Mouse (Mus musculus) heart, adult 18-20 months (tissue): Measurements from ENCODE around the gene Xlr3b. TPM values are rescaled to one million over a fixed set of nuclear protein-coding genes. Genes with fewer than 3 reads are reported as not detected.
"Not testable (repeated sequence)": the region's sequence is repeated elsewhere in the genome, so short reads cannot be mapped to it uniquely, and the experiment has no call there.

Source experiments
- DNase-seq, 2 experiments: peaks; one replicate each; pipeline ENCODE4 v3.0.0; 2021 to 2022; ENCODE audit warnings: mixed read lengths in 1 of 2
- long read RNA-seq, 2 experiments: library from polyadenylated mRNA; stranded (forward); transcript quantifications; one replicate each; pipeline ENCODE4 v2.0.0; 2021
- total RNA-seq, 2 experiments: library from RNA; stranded (reverse); gene quantifications; 2 replicates each; pipeline ENCODE4 v1.2.3; 2021

The Xlr3b gene
- 1 to 10 TPM in 1 of 2 experiments, under 1 TPM in 1; 0.75 to 1.2 TPM for total RNA-seq
- long read RNA-seq, experiment 1, partial matches to known transcripts, result 0 of 1 reads
- long read RNA-seq, experiment 1, other reads (novel, unspliced or antisense), result 0 of 1 reads
- long read RNA-seq, experiment 2, partial matches to known transcripts, result 0 of 2 reads
- long read RNA-seq, experiment 2, other reads (novel, unspliced or antisense), result 1 of 2 reads

GRCm38 (mm10) chrX:73191934-73192333 lies at the start of gene Xlr3b:
Gene Xlr3b (plus strand): TSS chrX:73192207.
- DNase-seq, result peak in 1 of 2 experiments; percentile 43

- DNase-seq, result not testable (repeated sequence)
Measured at GRCm38 (mm10) chrX:73143218-73143618, 48.8 kb upstream of the Xlr3b start.

DNA sequence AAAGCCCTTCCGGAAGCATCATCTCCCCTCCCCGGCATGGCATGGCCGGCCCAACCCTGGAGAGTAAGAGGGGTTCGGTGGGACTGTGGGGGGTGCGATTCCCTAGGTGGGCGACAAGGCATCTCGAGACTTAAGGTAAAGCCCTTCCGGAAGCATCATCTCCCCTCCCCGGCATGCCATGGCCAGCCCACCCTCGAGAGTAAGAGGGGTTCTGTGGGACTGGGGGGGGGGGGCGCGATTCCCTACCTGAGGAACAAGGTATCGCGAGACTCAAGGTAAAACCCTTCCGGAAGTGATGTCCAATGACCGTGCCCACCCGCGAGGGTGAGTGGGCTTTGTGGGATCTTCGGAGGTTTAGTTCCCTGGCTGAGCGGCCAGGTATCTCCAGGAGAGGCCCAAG lies 43.5 kb upstream of the Xlr3b start, which contains the start of gene Xlr5b:
Gene Xlr5b, plus strand, starts transcription at position 301 of the 400 bp plus-strand sequence.
- not testable (repeated sequence) for DNase-seq

- not testable (repeated sequence) for DNase-seq
Measured at GRCm38 (mm10) chrX:73149350-73149749, 42.7 kb upstream of the Xlr3b start, which contains the start of gene DXBay18. Gene DXBay18 (minus strand): TSS chrX:73149450.

GRCm38 (mm10) chrX:73176889-73177288 lies 15.1 kb upstream of the Xlr3b start, which contains the start of gene Spin2d:
Gene Spin2d (minus strand): TSS chrX:73176989.
- DNase-seq, result not testable (repeated sequence)

- DNase-seq, result not testable (repeated sequence)
Measured at GRCm38 (mm10) chrX:73213819-73214564, 22.0 kb downstream of the Xlr3b start, which contains the start of gene Xlr4b. Gene Xlr4b (plus strand): TSS chrX:73214333.

DNA sequence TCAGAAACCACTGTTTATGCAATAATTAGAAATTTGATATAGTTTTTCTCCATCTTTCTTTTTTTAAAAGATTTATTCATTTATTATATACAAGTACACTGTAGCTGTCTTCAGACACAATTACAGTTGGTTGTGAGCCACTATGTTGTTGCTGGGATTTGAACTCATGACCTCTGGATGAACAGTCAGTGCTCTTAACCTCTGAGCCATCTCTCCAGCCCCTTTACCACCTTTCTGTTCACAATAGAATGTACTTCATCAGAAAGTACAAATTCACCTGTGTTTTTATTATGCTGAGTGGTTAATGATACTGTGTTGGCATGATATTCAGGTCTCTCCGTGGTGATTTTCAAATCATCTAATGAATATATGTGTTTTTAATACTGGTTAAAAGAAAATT lies 33.4 kb downstream of the Xlr3b start:
- no peak for DNase-seq

DNA sequence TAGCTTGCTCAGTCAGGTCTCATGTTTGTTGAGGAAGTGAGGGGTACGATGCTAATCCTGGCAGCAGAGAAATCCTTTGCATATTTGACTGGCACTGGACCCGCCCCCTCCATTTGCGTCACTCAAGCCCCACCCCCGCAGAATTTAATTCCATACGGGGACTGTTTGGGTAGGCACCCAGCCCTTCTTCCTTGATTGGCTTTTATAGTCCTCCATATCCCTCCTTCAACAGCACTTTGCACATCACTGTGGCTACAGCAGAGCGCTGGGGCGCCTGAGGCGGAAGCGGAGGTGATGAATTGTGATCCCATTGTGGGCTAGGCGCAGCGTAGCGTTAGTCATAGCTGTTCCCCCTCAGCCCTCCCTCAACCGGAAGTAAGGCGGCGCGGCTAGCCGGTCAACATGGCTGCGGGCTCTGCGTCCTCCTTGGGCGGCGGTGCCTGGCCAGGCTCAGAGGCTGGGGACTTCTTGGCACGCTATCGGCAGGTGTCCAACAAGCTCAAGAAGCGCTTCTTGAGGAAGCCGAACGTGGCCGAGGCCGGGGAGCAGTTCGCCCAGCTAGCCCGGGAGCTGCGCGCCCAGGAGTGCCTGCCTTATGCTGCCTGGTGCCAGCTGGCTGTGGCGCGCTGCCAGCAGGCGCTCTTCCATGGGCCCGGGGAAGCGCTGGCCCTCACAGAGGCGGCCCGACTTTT lies 36.1 kb downstream of the Xlr3b start, which contains the start of gene F8a:
Gene F8a, plus strand, starts transcription at position 378 of the 692 bp plus-strand sequence.
- peak; percentile 84 to 89 for DNase-seq

- DNase-seq, result peak; percentile 53 to 57
Measured at GRCm38 (mm10) chrX:73228606-73229214, 36.7 kb downstream of the Xlr3b start.

GRCm38 (mm10) chrX:73229288-73229687 lies 37.3 kb downstream of the Xlr3b start:
- DNase-seq, result no peak

DNA sequence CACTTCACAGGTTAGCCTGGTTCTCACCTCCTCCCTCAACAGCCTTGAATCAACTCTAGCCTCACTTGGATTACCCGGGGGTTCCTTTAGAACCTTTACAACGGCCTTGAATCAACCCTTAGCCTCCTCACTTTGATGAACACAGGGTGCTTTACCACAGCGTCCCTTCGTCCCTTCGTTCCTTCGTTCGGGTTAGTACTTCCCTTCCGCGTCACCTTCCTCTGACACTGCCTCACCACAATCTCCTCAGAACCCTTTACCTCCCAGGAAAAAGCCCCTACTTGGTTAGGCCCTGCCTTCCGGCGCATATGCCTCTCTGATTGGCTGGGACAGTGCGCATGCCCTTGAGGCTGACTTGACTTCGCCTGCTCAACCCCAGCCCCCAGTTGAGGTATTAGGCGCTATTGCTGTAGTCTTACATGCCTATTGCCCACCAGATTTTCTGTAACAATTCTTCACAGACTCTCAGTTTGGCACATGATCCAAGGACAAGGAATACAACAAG lies 50.9 kb downstream of the Xlr3b start, which contains the start of gene Xlr4c:
Gene Xlr4c, minus strand, starts transcription at position 310 of the 505 bp plus-strand sequence.
- not testable (repeated sequence) for DNase-seq

Other genes with a start within 250 kb of the Xlr3b start
- 1 to 10 TPM in 1 of 2 experiments, under 1 TPM in 1; 0.77 to 1.8 TPM for gene Zfp185, start 204.9 kb upstream of the Xlr3b start, total RNA-seq
- not detected for gene Pnma5, start 155.1 kb upstream of the Xlr3b start, total RNA-seq
- not detected for gene Pnma3, start 127.4 kb upstream of the Xlr3b start, total RNA-seq
- gene Xlr4a, start 109.7 kb upstream of the Xlr3b start, total RNA-seq, result 1 to 10 TPM in 1 of 2 experiments, under 1 TPM in 1; 0.45 to 1.9 TPM
- under 1 TPM; 0.47 to 0.62 TPM for gene Xlr3a, start 95.1 kb upstream of the Xlr3b start, total RNA-seq
- gene Gm14685, start 75.2 kb upstream of the Xlr3b start, total RNA-seq, result not detected
- gene Xlr5b, start 43.4 kb upstream of the Xlr3b start, total RNA-seq, result not detected
- gene DXBay18, start 42.8 kb upstream of the Xlr3b start, total RNA-seq, result not detected
- gene Spin2d, start 15.2 kb upstream of the Xlr3b start, total RNA-seq, result not detected
- 1 to 10 TPM in 1 of 2 experiments, under 1 TPM in 1; 0.67 to 1.1 TPM for gene Xlr4b, start 22.1 kb downstream of the Xlr3b start, total RNA-seq
- gene F8a, start 36.1 kb downstream of the Xlr3b start, total RNA-seq, result 1 to 10 TPM; 6.6 to 7.2 TPM
- gene Xlr4c, start 50.9 kb downstream of the Xlr3b start, total RNA-seq, result not detected
- not detected for gene Xlr3c, start 73.2 kb downstream of the Xlr3b start, total RNA-seq
- gene Xlr5a, start 100.8 kb downstream of the Xlr3b start, total RNA-seq, result not detected
- gene Xlr5c, start 100.8 kb downstream of the Xlr3b start, total RNA-seq, result not detected
- not detected for gene Gm45015, start 144.6 kb downstream of the Xlr3b start, total RNA-seq
- gene Zfp275, start 150.4 kb downstream of the Xlr3b start, total RNA-seq, result 1 to 10 TPM; 5.6 to 6.6 TPM
- gene Gm18336, start 206.5 kb downstream of the Xlr3b start, total RNA-seq, result not detected
- not detected for gene Zfp92, start 218.9 kb downstream of the Xlr3b start, total RNA-seq
- gene Trex2, start 243.1 kb downstream of the Xlr3b start, total RNA-seq, result not detected